In genomic region chr10:71384159-71385044, GRCm38 (mm10) we compare ENCODE assay signal across 30 mouse cellular contexts. TPM values are rescaled to one million over a fixed set of nuclear protein-coding genes. Genes with fewer than 3 reads are reported as not detected.
A peak's percentile ranks its signal among the peaks of the same experiment; 100 is the strongest.
DNase-seq lines count a peak whose midpoint lies in the region; ATAC-seq lines count a peak whose summit lies in the region.
"Had no signal": no experiment of that assay in that cellular context is flagged by ENCODE, and none has a peak within 500 bp of the region (broad histone marks: within the 10 kb centered on the region; RNA-seq: fewer than 3 reads in every experiment).

No protein-coding gene starts in this region.

- peak; percentile 71 for ATAC-seq in kidney, embryonic 16.5 days (ENCODE audit: low FRiP score, low TSS enrichment)
- ATAC-seq in intestine, embryonic 16.5 days: peak; percentile 67
- ATAC-seq: forebrain, embryonic 16.5 days had no signal

- WGBS in kidney, embryonic 16.5 days: 34% methylated on average over 19 of the region's 19 CpGs
- 61% methylated on average over 19 of the region's 19 CpGs for WGBS in intestine, embryonic 16.5 days

- no peaks in the 10 kb centered on the region for H3K27me3 ChIP-seq in kidney, embryonic 16.5 days (ENCODE audit: insufficient read depth, low read length)
- no peaks in the 10 kb centered on the region for H3K27me3 ChIP-seq in intestine, embryonic 16.5 days (replicated peaks; ENCODE audit: control insufficient read depth, insufficient read depth, low read length)
- H3K27me3 ChIP-seq: heart, embryonic 13.5 days; hindbrain, embryonic 13.5 days; limb, embryonic 12.5 days; megakaryocyte, embryonic 14.5 days; neural tube, embryonic 12.5 days had no signal

- 0 out of 2 replicates have a peak, but pooled peaks cover 6% of the 10 kb centered on the region for H3K36me3 ChIP-seq in kidney, embryonic 16.5 days (ENCODE audit: insufficient read depth, low read length)
- peaks cover 6% of the 10 kb centered on the region for H3K36me3 ChIP-seq in intestine, embryonic 16.5 days (ENCODE audit: control insufficient read depth, insufficient read depth, low read length)

- no peak overlapping the region for H3K4me2 ChIP-seq in kidney, embryonic 16.5 days (replicated peaks; ENCODE audit: low read depth, low read length)
- no peak overlapping the region for H3K4me2 ChIP-seq in intestine, embryonic 16.5 days (ENCODE audit: low read depth, low read length)
- H3K4me2 ChIP-seq: heart, embryonic 13.5 days; hindbrain, embryonic 13.5 days; limb, embryonic 12.5 days; neural tube, embryonic 12.5 days had no signal

- H3K4me3 ChIP-seq in kidney, embryonic 16.5 days (ENCODE audit: low read length): no peak overlapping the region
- no peak overlapping the region for H3K4me3 ChIP-seq in intestine, embryonic 16.5 days (ENCODE audit: low read length)
- H3K4me3 ChIP-seq: erythroblast, embryonic 14.5 days; gastrocnemius, adult 2 months; heart, adult 2 months; heart, embryonic 13.5 days; hindbrain, embryonic 13.5 days; limb, embryonic 12.5 days; megakaryocyte, embryonic 14.5 days; myocyte; neural tube, embryonic 12.5 days had no signal

- H3K9ac ChIP-seq in kidney, embryonic 16.5 days (replicated peaks; ENCODE audit: low read length): no peak overlapping the region
- no peak overlapping the region for H3K9ac ChIP-seq in intestine, embryonic 16.5 days (ENCODE audit: low read depth, low read length)
- H3K9ac ChIP-seq: heart, embryonic 13.5 days; hindbrain, embryonic 13.5 days; limb, embryonic 12.5 days; neural tube, embryonic 12.5 days had no signal

- peak; percentile 56 for DNase-seq in embryo, embryonic 10 days (ENCODE audit: low spot score)
- DNase-seq in embryo, embryonic 9.5 days (ENCODE audit: extremely low spot score): no peak
- no peak for DNase-seq in kidney, adult 8-10 months
- DNase-seq in A20 (ENCODE audit: low read depth, low spot score): peak; percentile 10
- DNase-seq in heart, postnatal 10 days: no peak
- DNase-seq in heart, adult 9 months (ENCODE audit: low spot score in 2 of 2): no peak
- DNase-seq: adrenal gland, adult 8-10 months; cerebellum, adult 8-10 months; cerebellum, postnatal 25 days; gastrocnemius, adult 2 months; heart, adult 2 months; heart, postnatal 14 days; kidney, postnatal 10 days; layer of hippocampus, adult 9-11 months; lung, postnatal 4 days; right cerebral cortex, adult 18-20 months; thymus, adult 2 months; thymus, postnatal 36 days had no signal

- intact Hi-C loops in heart, postnatal 10 days (cut with DNase I): no loop called here

- no peaks in the 10 kb centered on the region for H3K9me3 ChIP-seq in kidney, embryonic 16.5 days (ENCODE audit: low read length)
- no peaks in the 10 kb centered on the region for H3K9me3 ChIP-seq in intestine, embryonic 16.5 days (ENCODE audit: control insufficient read depth, low read length)
- H3K9me3 ChIP-seq: G1E; heart, embryonic 13.5 days; hindbrain, embryonic 13.5 days; limb, embryonic 12.5 days; megakaryocyte, embryonic 14.5 days; neural tube, embryonic 12.5 days had no signal

- peak overlapping the region; percentile 51; the same call in 1 of the 2 replicates for H3K27ac ChIP-seq in kidney, embryonic 16.5 days (ENCODE audit: low read length)
- no peak overlapping the region; the same call in 1 of the 2 replicates for H3K27ac ChIP-seq in intestine, embryonic 16.5 days (ENCODE audit: low read length)
- H3K27ac ChIP-seq: gastrocnemius, adult 2 months; heart, adult 2 months; heart, embryonic 13.5 days; hindbrain, embryonic 13.5 days; limb, embryonic 12.5 days; neural tube, embryonic 12.5 days; stomach, postnatal 0 days had no signal

- H3K4me1 ChIP-seq in kidney, embryonic 16.5 days (ENCODE audit: insufficient read depth, low read length): peaks cover 32% of the 10 kb centered on the region
- peaks cover 7% of the 10 kb centered on the region; the same call in 1 of the 2 replicates for H3K4me1 ChIP-seq in intestine, embryonic 16.5 days (ENCODE audit: control insufficient read depth, insufficient read depth, low read length)
- H3K4me1 ChIP-seq: heart, embryonic 13.5 days; hindbrain, embryonic 13.5 days; megakaryocyte, embryonic 14.5 days; neural tube, embryonic 12.5 days had no signal

RNA-seq across cellular contexts. Expression of gene Ipmk, which starts 36.8 kb away (rescaled TPM):
- polyA plus RNA-seq in kidney, embryonic 16.5 days (2015; fragmentation: Nextera tagmentation; extraction: Ambion mirVana): 15.6 and 16.1 TPM in 2 replicates
- 25.4 and 32.6 TPM in 2 replicates for polyA plus RNA-seq in intestine, embryonic 16.5 days (2015; fragmentation: Nextera tagmentation; extraction: Ambion mirVana)
- 10 to 100 TPM; 14.9 to 15.0 TPM for total RNA-seq in heart, postnatal 10 days (2021)

RNA-seq across cellular contexts. Expression of gene Cisd1, which starts 39.6 kb away (rescaled TPM):
- polyA plus RNA-seq in kidney, embryonic 16.5 days (2015; fragmentation: Nextera tagmentation; extraction: Ambion mirVana): 137 and 139 TPM in 2 replicates
- polyA plus RNA-seq in intestine, embryonic 16.5 days (2015; fragmentation: Nextera tagmentation; extraction: Ambion mirVana): 125 and 134 TPM in 2 replicates
- total RNA-seq in heart, postnatal 10 days (2021): 100 to 1,000 TPM; 236 to 244 TPM

Comparison
In these comparisons a context has a peak if more than half of its experiments do, and no peak if none do; other contexts are left out.
1. DNase-seq: peak in embryo, embryonic 10 days (single experiment) and A20 (single experiment); none in embryo, embryonic 9.5 days (single experiment), kidney, adult 8-10 months (0 of 2), heart, postnatal 10 days (0 of 2) and heart, adult 9 months (0 of 2).